ENCODE assay signal across 9 mouse cellular contexts in the genomic region with DNA sequence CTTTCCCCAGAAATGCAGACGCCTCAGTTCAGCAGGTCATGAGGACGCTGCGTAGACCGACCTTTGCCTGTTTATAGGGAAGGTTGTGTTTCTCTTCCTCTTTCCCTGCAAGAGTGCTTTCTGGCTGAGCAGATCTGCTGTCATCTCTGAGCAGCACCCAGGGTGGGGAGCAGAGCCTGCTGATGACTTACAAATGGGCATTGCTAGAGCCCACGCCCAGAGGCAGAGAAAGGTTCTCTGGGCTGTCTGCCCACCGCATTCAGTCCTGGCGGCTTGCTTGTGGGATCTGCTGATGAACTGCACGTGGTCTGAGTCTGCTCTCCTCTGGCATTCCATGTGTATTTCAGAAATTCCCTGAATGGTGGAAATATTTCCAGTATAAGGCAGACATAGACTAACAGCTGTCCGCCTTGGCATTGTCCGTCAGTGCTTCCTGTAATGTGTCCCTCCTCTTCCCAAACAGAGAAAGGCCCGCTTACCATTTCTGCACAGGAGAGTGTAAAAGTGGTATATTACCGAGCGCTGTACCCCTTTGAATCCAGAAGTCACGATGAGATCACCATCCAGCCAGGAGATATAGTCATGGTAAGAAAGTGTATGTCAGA.
A peak's percentile ranks its signal among the peaks of the same experiment; 100 is the strongest.
DNase-seq lines count a peak whose midpoint lies in the region; ATAC-seq and TF ChIP-seq lines count a peak whose summit lies in the region.
"Had no signal": no experiment of that assay in that cellular context is flagged by ENCODE, and none has a peak within 500 bp of the region (broad histone marks: within the 10 kb centered on the region; RNA-seq: fewer than 3 reads in every experiment).

No protein-coding gene starts in this region.

- intact Hi-C loops in heart, postnatal 14 days (cut with DNase I) = no loop called here

- H3K9me3 ChIP-seq in neural tube, embryonic 15.5 days (replicated peaks) = no peaks in the 10 kb centered on the region
- H3K9me3 ChIP-seq in hindbrain, postnatal 0 days (ENCODE audit: low read length) = no peaks in the 10 kb centered on the region

- WGBS in neural tube, embryonic 15.5 days = 87% methylated on average over 14 of the region's 14 CpGs
- 80% methylated on average over 14 of the region's 14 CpGs for WGBS in hindbrain, postnatal 0 days

- no peak for TF ChIP-seq CTCF in hindbrain, postnatal 0 days (IDR thresholded peaks at IDR 0.05; ENCODE audit: low read depth)

- H3K4me1 ChIP-seq in neural tube, embryonic 15.5 days = peaks cover 12% of the 10 kb centered on the region
- peaks cover 2% of the 10 kb centered on the region for H3K4me1 ChIP-seq in hindbrain, postnatal 0 days (ENCODE audit: insufficient read depth, low read length)

- DNase-seq in adrenal gland, postnatal 14 days = peak; percentile 32
- no peak for DNase-seq in adrenal gland, adult 8-10 months
- DNase-seq in neural tube, embryonic 10.5 days (ENCODE audit: extremely low spot score, low spot score) = no peak
- peak; percentile 51 to 78 for DNase-seq in heart, postnatal 14 days
- no peak for DNase-seq in thymus, postnatal 0 days (ENCODE audit: low spot score)
- DNase-seq in spleen, adult 12 weeks (ENCODE audit: low spot score) = no peak
- DNase-seq in hindbrain, postnatal 0 days (ENCODE audit: low spot score) = no peak
- DNase-seq: adrenal gland, postnatal 10 days had no signal

- H3K36me3 ChIP-seq in neural tube, embryonic 15.5 days = peaks cover 36% of the 10 kb centered on the region
- H3K36me3 ChIP-seq in hindbrain, postnatal 0 days (ENCODE audit: insufficient read depth, low read length) = peaks cover 30% of the 10 kb centered on the region

- H3K27me3 ChIP-seq in neural tube, embryonic 15.5 days (replicated peaks) = no peaks in the 10 kb centered on the region
- no peaks in the 10 kb centered on the region for H3K27me3 ChIP-seq in hindbrain, postnatal 0 days (ENCODE audit: insufficient read depth, low read length)

- ATAC-seq in neural tube, embryonic 15.5 days (ENCODE audit: low FRiP score) = no peak
- no peak for ATAC-seq in hindbrain, postnatal 0 days

- no peak overlapping the region for H3K9ac ChIP-seq in neural tube, embryonic 15.5 days (replicated peaks)
- H3K9ac ChIP-seq in hindbrain, postnatal 0 days (replicated peaks; ENCODE audit: low read length) = no peak overlapping the region

- no peak overlapping the region for H3K4me2 ChIP-seq in neural tube, embryonic 15.5 days
- no peak overlapping the region for H3K4me2 ChIP-seq in hindbrain, postnatal 0 days (ENCODE audit: low read depth, low read length)

- H3K4me3 ChIP-seq in neural tube, embryonic 15.5 days (replicated peaks) = no peak overlapping the region
- no peak overlapping the region for H3K4me3 ChIP-seq in hindbrain, postnatal 0 days (ENCODE audit: low read length)

- H3K27ac ChIP-seq in neural tube, embryonic 15.5 days (replicated peaks) = peak overlapping the region; percentile 29; the same call in 1 of the 2 replicates
- H3K27ac ChIP-seq in hindbrain, postnatal 0 days = no peak overlapping the region

Comparison
In these comparisons a context has a peak if more than half of its experiments do, and no peak if none do; other contexts are left out.
1. DNase-seq: peak in adrenal gland, postnatal 14 days (single experiment) and heart, postnatal 14 days (2 of 2); none in adrenal gland, adult 8-10 months (single experiment), neural tube, embryonic 10.5 days (single experiment), thymus, postnatal 0 days (single experiment), spleen, adult 12 weeks (single experiment) and hindbrain, postnatal 0 days (single experiment).